Mouse (Mus musculus) testis, adult 2 months (tissue): ENCODE data around the gene Zfp583.

ENCODE experiments used
- CTCF ChIP-seq: fragments of 200-500 bp; IDR thresholded peaks from 2 replicates; pipeline ENCODE4 v1.5.1; 2012; ENCODE audit warnings: low read depth, mild to moderate bottlenecking, inconsistent platforms, low read length, moderate library complexity; ENCODE audit not compliant: control insufficient read depth, insufficient read depth, insufficient replicate concordance
- POLR2A ChIP-seq: fragments of 200-500 bp; IDR thresholded peaks from 2 replicates; pipeline ENCODE4 v1.6.1; 2012; ENCODE audit warnings: low read depth, mild to moderate bottlenecking, inconsistent platforms, low read length, moderate library complexity; ENCODE audit not compliant: control insufficient read depth

- TF ChIP-seq POLR2A (no peak), CTCF (no peak)
Observed at GRCm38 (mm10) chr7:6361756-6362155, 30.7 kb upstream of the Zfp583 start.
